Mouse (Mus musculus) layer of hippocampus, adult 11-12 months (tissue): ENCODE measurements around the gene Cdkal1.

Experiments used
- DNase-seq: peaks from one replicate; pipeline ENCODE4 v3.0.0; 2022; ENCODE audit warnings: low spot score

Gene Cdkal1

DNA sequence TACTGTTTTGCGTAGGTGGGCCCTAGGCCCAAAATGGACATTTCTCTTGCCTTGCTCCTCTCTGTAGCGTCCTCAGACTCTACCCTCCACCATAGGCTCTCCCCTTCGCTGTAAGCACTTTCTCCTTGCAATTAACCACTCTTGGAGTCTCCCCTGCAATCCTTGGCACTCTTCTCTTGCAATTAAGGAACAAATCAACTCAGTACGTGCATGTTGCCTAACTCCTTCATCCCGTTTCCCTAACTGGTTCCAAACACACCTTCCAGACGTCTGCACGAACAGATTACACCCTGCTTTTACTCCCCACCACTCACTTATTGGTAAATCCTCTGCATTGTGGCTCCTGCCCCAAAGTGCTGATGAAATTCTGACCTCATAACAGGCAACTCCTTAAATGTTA is 358.2 kb downstream of the Cdkal1 start:
- no peak for DNase-seq

DNA sequence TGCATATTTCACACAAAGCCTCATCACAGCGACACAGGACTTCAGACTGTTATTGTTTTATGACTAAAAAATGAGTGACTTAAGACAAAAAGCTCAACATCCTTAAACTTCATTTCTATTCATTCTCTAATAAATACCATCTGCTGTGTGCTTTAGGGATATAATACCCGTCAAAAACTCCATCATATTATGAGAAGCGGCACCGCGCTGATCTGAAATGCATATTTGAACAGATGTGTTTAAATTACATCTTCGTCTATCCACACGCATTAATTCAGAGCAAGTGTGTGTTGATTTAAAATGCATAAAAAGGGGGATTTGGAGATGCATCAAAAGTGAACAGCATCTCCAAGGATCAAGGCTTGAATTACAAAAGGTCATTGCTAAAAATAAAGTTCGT is 365.1 kb downstream of the Cdkal1 start:
- no peak for DNase-seq

DNA sequence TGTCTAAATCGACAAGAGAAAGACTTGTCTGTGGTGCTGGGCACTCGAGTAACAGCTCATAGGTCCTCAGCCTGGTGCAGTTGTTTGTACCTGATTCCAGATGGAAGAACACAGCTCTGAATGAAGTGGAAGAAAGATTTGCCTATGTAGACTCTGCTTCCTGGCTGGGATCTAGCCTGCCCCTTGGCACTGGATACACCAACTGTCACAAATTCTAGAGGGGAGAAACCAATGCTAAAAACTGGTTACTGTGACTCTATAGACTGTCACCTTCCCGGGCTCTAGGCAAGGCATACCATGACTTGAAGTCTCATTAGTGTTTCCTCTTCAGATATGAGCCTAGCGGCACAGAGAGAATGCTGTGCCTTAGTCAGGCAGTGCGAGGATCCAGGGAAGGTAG is 366.0 kb downstream of the Cdkal1 start:
- DNase-seq = no peak

DNA sequence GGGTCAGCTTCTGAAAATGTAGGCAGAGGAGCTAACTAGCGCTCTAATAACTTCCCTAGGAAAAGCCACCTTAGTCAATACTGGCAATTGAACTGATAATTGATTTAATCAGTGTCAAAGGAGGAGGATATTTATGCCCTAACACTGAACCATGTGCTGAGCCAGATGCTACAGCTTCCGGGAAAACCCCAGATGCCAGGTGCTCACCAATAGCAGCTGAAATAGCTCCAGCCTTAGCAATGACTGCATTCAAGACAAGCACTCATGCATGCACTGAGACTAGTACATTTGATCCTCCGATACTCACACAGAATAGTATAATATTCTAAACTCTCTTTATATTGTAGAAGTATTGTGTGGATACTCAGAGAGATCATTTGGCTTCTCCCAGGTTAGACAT is 368.8 kb downstream of the Cdkal1 start:
- DNase-seq = no peak

DNA sequence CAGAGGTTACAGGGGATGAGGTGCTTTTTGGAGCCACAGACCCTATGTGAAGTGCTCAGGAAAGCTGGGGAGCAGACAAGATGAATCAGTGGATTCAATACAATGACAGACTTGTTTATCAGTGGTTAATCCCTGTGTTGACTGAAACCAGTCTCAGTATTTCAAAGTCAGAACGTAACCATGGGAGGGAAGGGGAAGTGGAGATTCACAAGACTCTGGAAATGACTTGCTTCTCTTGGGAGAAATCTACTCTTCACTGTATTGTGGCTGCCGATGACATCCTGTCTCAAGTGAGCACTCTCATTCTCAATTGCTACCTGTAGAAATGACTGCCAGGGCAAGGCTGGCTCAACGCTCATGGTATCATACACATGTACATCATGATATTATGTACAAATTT is 371.5 kb downstream of the Cdkal1 start:
- DNase-seq = no peak

DNA sequence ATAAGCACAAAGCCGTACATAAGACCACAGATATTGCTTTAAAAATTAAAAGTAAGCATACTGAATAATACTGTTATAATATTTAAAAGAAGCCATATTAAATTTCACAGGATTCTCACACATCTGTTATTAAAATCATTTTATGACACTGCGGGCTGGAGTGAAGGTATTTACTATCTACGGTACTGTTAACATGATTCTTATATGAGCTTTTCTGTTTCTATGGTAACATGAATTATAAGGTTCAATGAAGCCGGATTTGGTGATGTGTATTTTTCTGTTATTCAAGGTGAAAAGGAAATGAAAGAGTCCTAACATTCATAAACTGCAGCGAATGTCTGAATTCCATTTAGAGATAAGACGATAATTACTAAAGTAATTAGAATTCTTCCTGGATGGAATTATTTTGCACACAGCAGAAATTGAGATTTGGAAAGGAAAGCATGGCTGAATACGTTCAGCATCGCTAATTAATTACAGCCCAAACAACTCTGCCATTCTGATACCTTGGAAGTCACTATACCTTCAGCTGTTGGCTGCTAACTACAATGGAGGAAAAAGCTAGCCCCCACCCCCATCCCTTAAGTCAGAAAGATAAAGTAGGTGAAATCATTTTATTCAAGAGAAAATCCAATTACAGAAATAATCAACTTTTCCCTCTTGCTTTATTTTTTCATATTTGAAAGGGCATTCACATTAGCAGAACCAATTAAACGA is 373.2 kb downstream of the Cdkal1 start:
- DNase-seq = no peak

DNA sequence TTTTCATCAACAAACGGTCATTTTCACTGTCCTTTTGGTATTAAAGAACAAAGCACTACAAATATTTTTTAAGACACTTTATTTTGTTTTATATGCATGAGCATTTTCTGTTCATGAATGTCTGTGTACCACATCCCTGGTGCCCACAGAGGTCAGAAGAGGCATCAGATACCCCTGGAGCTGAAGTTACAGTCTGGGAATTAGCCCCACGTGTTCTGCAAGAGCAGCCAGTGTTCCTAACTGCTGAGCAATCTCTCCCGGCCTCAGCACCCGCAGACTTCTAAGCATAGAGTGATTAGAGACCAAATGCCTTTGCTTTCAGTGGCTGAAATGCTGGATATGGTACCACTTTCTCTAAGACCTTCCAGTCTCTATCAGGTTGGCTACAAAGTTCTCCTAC is 379.1 kb downstream of the Cdkal1 start:
- DNase-seq = no peak

DNA sequence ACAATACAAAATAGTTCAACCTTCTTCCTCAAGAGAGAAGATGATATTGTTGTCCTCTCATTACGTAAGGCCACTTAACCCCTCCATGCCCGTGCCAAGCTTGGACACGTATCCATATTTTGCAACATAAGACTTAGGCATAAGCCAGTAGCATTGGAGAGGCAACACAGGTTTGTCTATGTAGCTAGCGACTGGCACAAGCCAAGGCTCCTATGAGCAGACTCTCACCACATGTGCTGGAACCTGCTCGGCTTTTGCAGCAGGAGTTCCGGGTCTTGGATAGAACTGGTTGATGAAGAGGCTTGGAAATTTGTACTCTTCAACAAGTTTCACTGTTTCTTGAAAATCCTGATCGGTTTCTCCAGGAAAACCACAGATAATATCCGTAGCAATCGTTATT is 381.2 kb downstream of the Cdkal1 start:
- no peak for DNase-seq

DNA sequence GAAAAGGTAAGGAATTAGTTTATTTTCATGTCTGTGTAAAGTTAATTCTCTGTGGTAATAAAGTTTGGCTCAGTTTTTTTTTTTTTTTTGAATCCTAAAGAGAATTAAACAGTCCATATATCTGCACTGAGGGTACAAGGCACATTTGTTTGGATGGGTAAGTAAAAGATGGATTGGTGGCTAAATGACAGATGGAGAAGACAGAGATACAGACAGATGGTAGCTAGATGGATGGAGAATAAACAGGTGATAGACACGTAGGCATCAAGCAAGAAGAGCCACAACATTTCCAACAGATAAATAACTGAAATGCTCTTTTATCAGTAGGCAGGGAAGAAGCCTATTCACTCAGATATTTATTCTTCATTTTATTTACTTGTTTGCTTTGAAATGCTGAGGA is 381.7 kb downstream of the Cdkal1 start:
- DNase-seq = no peak

DNA sequence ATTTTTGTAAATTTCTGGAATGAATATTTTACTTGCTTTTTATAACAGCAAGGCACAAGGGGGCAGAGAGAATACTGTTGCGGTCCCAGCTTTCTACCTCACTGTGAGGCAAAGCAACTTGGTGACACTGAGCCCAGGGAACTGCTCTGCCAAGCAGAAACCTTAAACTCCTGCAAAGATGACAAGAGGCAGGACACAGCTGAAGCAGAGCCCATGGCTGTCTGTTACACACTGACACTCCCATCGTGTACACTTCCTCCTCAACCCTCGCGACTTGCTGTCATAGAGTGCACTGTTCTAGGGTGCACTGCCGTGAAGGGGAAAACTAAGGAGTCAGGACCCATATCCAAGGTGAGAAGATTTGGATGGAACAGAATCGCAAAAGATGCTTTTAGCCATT is 393.2 kb downstream of the Cdkal1 start:
- DNase-seq = no peak

DNA sequence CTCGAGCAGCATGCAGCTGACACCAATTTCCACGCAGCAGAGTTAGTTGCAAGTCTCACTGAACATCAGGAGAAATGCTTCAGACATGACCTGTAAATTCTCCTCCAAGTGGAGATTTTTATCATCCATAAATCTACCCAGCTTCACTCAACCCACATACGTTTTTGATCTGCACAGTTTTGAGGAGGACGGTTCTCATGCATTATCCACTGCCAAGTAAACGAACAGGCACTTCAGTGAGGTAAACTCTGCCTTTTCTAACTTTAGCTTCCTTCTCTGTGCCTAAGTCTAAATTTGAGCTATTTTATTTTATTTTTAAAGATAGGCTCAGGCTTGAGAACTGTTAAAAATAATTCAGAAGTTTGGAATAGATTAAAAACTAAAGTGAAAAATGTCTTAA is 394.7 kb downstream of the Cdkal1 start:
- DNase-seq = no peak

DNA sequence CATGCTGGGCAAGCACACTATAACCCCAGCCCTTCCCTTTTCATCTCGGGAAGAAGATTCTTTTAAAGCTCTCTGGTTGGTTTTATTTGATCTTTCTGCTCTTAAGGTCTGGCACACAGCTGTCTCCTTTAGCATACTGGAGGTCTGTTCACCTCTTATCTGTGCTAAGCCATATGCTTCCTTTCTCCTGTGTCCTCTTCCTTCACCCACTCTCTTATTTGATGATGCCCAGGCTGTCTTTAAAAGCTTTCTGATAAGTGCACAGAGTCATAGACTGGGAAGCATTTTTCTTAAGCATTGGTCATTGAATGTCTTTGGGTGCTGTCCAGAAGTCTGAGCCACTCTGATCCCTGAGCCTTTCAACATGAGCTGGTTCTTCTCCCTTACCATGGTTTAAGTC is 397.1 kb downstream of the Cdkal1 start:
- no peak for DNase-seq

DNA sequence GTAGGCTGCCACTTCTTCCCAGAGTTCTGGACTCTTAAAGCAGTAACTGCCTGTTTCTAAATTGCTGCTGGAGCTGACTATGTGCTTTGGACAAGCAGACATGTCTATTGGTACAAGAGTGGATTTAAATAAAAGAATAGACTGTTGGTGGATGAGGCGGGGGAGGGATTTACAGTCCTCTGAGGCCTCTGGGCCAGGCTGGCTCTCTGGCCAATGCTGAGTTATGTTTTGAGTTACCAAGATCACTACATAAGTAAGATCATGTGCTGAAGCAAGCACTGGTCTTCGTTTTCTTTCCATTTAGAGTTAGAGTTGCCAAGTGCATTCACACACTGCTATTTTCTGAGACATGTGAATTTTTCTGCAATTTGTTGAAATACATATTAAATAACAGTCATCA is 418.4 kb downstream of the Cdkal1 start:
- no peak for DNase-seq

DNA sequence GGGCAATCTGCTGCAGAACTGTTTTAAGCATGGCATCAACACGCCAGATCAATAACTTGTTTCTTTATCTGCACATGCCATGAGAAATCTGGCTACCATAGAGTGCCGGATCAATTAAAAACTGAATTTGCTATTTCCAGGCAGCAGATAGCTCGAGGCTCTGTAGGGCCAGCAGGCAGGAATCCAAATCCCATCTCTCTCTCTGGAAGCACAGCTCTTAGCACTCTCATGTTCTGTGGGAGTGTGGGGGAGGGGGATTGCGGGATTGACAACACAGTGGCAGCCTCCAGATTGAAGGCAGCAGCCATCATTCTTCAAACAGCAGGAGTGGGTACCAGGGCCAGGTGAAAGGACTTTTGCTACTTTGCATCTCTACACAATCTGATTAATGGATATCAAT is 420.7 kb downstream of the Cdkal1 start:
- peak; percentile 69 for DNase-seq

DNA sequence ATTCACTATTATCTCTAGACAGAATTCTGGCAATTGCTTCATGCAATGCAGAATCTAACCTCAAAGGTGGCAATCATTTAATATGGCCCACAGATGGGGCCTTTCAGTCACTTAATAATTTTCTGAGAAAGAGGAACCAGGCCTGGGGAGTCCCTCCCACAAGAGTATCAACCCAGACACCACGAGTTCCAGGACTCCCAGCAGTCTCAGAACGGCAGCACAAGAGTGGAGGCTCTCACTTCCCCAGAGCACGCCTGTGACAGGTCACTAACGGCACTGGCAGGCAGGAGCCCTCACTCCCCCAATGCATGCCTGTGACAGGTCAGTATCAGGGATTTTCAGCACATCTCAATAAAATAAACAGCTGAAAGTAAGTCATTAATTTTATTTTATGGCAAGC is 424.6 kb downstream of the Cdkal1 start:
- DNase-seq = no peak

DNA sequence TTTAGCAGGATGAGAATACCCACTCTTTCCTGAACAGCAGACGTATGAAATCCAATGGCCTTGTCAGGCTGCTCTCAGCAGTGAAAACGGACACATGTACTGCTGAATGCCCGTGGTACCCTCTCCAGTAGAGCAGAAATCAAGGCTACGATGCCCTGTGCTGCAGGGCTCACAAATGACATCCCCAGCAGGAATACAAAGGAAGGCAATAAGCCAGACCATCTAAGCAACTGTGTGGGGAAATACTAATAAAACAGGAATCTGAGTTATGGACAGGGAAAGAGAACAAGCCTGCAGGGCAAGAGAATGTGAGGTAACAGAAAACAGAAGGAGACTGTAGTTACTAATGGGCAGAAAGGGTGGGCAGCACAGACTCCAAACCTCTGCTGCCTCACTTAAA is 425.6 kb downstream of the Cdkal1 start:
- DNase-seq = no peak

DNA sequence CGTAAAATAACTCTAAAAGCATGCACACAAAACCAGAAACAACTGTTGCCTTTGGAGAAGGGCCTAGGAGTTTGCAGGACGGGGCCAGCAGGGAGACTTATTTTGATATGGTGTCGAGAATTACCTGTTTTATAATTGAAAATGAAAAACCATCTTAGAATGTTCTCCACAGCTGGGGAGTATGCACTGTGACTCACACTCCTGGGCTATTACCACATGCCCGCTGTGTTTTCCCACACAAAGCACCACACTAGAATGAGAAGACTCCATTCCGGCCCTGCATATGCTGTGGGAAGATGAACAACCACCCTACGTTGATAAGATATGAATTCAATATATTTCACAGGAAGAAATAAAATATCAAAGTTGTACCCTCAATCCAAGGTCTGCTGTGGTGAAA is 426.3 kb downstream of the Cdkal1 start:
- DNase-seq = no peak

DNA sequence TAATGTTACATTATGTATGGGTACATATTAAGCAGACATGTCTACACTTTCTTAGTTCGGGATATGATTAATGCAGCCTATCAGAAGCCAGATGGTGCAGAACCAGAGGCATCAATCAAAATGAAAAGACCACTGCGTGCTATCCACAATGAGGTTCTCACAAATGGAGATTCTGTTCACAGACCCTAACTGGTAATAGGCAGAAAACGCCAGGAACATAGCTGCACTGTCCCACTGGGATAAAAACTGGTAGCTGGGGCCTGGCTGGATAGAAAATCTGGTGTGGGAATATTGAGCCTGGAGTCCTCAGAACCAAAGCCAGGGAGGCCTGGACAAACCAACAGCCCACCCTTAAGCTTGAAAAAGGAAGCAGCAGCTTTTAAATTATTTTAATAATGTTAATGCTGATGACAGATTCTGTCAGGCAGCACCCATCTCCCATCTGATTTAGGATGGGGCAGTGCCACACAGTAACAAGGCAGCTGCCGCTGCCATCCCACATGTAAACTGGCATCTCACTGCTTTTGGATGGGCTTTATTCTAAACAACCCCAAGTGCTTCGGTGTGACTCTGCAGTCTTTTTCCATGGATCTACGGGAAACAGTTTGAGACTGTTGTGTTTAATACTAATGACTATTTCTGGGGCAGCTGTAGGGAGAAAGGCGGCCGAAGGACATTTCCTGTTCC is 438.9 kb downstream of the Cdkal1 start:
- no peak for DNase-seq

DNA sequence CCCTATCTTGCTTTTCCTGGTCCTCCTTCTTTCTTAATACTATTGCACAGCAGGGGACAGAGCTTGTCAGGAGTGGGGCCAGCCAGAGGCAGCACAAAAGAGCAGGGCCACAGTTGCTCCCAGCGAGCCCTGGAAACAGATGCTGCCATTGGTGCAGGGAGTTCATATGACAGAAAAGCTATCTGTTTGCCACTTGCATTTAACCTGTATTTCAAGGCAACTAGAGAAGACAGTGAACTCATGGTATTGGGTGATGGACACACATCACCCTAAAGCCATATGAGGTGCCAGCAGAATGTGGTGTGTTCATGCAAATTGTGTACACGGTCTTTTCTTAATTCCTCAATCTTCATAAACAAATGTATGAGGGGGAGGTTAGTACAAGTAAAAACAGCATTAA is 439.5 kb downstream of the Cdkal1 start:
- no peak for DNase-seq

DNA sequence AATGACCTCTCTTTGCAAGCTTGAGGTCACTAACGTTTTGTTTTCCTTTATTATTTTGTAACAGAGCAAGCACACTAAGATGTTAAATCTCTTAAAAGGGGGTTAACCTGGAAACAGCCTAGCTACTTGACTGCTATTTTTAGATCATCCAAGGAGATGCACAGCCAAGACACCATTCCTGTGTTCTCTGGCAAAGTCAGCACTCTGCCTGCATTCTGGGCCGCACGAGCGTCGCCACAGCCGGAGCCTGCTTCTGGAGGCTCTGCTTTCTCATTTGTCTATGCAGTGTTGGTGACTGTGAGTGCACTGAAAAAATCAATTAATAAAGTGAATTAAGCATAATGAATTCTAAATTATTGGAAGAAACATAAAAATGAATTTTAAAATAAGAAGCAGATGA is 440.6 kb downstream of the Cdkal1 start:
- no peak for DNase-seq

DNA sequence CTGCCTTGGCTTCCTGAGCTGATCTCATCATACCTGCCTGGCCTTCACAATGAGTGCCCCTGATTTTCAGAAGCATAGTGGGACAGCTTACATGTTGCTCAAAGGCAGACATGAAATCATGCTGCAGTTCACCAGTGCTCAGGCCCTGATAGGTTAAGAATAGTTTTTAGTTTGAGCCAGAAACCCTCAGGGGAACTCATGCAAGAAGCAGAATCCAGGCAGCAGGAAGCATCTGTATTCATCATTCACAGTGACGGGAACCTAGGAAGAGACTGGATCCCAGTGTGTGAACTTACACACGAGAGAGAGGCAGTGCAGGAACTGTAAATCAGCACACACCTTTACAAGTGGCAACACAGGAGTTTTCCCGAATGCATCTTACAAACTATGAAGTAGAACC is 441.0 kb downstream of the Cdkal1 start:
- no peak for DNase-seq

DNA sequence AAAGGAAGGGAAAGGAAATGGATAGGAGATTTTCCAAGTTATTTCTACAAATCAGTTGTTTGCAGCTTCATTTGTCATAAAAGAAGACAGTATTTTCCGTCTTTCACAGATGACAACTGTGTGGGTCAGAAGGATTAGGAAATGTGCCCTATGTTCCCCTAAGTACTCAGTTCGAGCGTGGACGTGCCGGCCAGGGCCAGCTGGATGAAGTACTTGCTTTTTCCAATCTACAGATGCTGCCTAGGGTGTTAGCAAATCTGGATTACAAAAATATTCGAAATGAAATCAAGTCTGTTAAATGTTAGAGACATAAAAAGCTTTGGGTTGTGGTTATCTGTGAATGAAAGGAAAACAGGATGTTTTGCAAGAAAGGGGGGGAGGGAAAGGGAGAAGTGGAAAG is 444.3 kb downstream of the Cdkal1 start:
- no peak for DNase-seq

DNA sequence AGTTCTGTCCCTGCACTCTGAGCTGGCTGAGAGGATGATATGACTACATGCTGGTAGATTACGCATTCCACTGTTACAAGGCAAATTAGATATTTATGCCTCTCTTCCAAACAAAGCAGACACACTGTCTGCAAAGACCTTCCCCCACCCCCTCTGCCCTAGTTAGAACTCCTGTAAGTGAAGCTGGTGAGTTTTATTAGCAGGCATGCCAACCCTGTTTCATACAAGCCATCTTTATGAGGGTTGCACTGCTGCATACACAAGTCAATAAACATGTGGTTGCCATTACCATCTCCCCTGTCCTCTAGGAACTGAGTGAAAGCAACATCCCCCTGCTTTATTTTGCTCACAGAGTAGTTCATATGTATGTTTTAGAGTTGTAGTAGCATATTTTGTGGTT is 447.9 kb downstream of the Cdkal1 start:
- DNase-seq = no peak

DNA sequence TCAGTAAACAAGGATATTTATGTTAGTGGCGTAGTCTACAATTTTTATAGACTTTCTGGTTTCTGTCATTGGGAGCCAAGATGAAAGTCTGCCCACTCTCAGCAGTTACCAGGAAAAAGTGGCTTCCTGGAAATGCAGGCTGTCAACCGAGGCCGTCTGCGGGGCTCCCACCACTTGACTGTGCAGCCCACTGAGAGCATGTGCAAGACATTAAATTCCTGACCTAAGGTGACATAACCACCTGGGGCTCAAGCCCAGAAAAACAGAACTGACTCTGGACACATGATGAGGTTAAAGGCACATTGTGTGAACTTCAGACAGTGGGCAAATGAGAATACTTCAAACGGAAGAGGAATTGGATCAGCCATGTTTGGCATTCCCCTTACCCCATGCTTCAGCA is 450.2 kb downstream of the Cdkal1 start:
- DNase-seq = no peak
